Mouse (Mus musculus) brown adipose tissue, adult 24 weeks (tissue): ENCODE data around the gene Dpp4. TPM values are rescaled to one million over a fixed set of nuclear protein-coding genes. Genes with fewer than 3 reads are reported as not detected.

Experiments used
- H3K27ac ChIP-seq: fragments of 200-500 bp; replicated peaks from 2 replicates; pipeline ENCODE4 v1.5.1; 2012; ENCODE audit warnings: low read depth, mild to moderate bottlenecking, low read length
- H3K4me1 ChIP-seq: fragments of 200-500 bp; 2 replicates; pipeline ENCODE4 v1.6.1; 2012; ENCODE audit warnings: low read length, mixed read lengths; ENCODE audit not compliant: control insufficient read depth, insufficient read depth, insufficient read length
- H3K4me3 ChIP-seq: fragments of 200-500 bp; 2 replicates; pipeline ENCODE4 v1.5.1; 2012; ENCODE audit warnings: low read depth, mild to moderate bottlenecking, low read length, moderate library complexity; ENCODE audit not compliant: insufficient read depth
- polyA plus RNA-seq: library from polyadenylated mRNA; stranded (reverse); fragments of >200 nt; gene quantifications from 2 replicates; pipeline ENCODE4 v1.2.4, GENCODE M21; 2012; ENCODE audit not compliant: missing spikeins, insufficient read depth, insufficient read length

Dpp4 gene
- polyA plus RNA-seq, 1 experiment, result 4.7 TPM

DNA sequence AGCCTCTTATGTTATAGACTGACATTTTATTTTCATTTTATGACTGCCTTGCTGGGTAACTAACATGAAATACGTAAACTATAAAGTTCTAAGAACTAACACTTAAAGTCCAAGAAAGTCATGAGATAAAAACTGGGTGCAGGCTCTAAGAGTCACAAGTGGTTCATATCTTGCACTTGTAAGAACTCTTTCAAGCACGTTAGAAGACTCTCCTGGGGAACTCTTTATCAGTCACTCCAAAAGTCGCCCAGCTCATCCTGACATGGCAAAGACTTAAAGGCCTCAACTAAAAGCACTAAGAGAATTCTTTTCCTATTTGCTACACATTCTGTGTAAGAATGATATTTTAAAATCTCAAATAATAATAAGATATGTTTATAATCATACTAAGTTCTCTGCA is 92.5 kb downstream of the Dpp4 start:
- Histone ChIP-seq H3K4me3 (no peak overlapping the region), H3K4me1 (no peaks in the 10 kb centered on the region), H3K27ac (no peak overlapping the region)

- Histone ChIP-seq H3K27ac (no peak overlapping the region), H3K4me3 (no peak overlapping the region), H3K4me1 (no peaks in the 10 kb centered on the region)
These were observed 95.1 kb downstream of the Dpp4 start for GRCm38 (mm10) chr2:62316930-62317329.

DNA sequence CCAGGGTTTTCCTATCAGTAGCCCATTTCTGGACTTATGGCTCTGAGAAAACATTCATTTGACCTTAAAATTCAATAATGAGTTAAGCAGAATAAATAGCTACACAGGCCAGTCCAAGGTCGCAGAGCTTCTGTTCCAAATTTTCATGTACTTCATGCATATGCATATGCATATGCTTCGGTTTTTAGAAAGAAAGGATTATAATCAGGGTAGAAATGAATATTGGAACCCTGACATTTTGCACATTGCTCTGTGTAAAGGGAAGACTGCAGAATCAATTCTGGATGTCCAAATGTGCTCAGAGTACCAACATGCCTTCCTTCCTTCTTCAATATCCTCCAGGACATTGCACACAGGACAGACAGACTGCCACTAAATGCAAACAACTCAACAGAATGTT is 104.6 kb downstream of the Dpp4 start:
- Histone ChIP-seq H3K27ac (no peak overlapping the region), H3K4me1 (no peaks in the 10 kb centered on the region), H3K4me3 (no peak overlapping the region)

GRCm38 (mm10) chr2:62306978-62307377 is 105.1 kb downstream of the Dpp4 start:
- Histone ChIP-seq H3K27ac (no peak overlapping the region), H3K4me3 (no peak overlapping the region), H3K4me1 (no peaks in the 10 kb centered on the region)

- Histone ChIP-seq H3K27ac (no peak overlapping the region), H3K4me3 (no peak overlapping the region), H3K4me1 (no peaks in the 10 kb centered on the region)
These were observed 110.3 kb downstream of the Dpp4 start for GRCm38 (mm10) chr2:62301716-62302115.

DNA sequence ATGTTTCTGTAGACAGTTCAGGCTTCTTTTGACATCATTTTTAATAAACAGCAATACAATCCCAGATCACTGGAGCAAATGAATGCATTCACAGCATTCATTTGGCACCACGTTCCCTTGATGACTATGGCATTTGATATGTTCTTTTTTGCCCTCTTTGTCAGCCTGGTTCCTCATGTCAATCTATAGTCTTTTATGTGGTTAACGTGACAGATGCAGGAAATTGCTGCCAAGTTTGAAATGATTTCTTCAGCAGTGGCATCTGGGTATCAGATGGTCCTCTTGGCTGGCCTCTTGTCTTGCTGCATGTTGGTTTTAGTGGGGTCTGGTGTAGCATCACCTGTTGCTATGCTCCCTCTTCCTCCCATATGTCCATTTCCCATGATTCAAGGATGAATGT is 118.2 kb downstream of the Dpp4 start:
- no peak overlapping the region for H3K4me3 ChIP-seq
- no peaks in the 10 kb centered on the region for H3K4me1 ChIP-seq
- no peak overlapping the region for H3K27ac ChIP-seq

DNA sequence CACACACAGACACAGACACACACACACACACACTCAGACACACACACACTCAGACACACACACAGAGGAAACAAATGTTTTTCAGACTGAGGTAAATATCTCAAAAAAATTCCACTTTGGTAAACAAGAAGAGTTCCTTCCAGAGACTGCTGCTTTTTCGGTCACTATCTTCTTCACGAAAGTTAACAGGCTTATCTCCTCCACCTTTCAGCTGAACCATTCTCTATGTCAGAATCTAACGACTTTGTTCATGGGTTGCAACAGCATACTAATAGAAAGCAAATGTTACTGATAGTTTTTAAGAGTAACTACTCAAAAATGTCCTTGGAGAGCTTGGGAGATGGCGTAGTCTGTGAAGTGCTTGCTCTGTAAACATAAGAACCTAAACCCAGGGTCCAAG is 124.5 kb downstream of the Dpp4 start:
- H3K27ac ChIP-seq, result no peak overlapping the region
- no peak overlapping the region for H3K4me3 ChIP-seq
- H3K4me1 ChIP-seq, result no peaks in the 10 kb centered on the region

DNA sequence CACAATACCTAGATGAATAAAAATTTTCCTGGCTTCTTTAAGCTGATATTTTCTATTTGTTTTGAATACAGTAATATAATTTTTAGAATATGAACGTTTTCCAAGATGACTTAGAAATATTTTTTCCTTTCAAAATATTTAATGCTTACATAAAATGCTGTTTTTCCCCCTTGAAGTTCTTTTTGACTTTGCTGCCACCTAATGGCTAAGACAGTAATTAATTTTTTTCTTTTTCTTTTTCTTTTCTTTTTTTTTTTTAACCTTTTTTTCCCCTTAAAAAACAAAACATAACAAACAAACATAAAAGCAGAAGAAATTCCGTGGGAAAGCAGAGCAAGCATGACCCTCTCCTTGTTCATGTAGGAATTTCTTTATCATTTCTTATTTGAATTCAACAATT is 126.2 kb downstream of the Dpp4 start:
- Histone ChIP-seq H3K4me3 (no peak overlapping the region), H3K27ac (no peak overlapping the region), H3K4me1 (no peaks in the 10 kb centered on the region)

DNA sequence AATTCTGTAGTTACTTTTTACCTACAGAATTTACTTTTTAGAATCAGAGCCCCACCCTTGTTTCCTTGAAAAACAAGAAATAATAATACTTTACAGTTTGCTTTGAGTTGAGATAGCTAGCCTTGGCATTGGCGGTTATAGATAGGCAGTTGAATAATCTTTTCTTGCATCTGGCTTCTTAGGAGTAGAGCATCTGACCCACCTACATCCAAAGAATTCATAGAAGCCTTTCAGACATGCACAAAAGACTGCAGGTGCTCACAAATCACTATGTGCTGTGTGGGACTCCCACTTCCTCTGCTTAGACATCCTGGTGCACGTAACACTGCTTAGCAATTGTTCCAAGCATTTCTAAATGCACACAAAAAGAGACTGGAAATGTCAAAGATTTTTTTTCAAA is 127.0 kb downstream of the Dpp4 start:
- H3K27ac ChIP-seq, result no peak overlapping the region
- no peaks in the 10 kb centered on the region for H3K4me1 ChIP-seq
- no peak overlapping the region for H3K4me3 ChIP-seq

Other genes starting within 250 kb of the Dpp4 start
- gene Gcg, start 71.4 kb upstream of the Dpp4 start, polyA plus RNA-seq, result not detected in 2 replicates
- gene Fap, start 161.8 kb upstream of the Dpp4 start, polyA plus RNA-seq, result 5.6 and 7.5 TPM in 2 replicates
- gene Ifih1, start 234.0 kb upstream of the Dpp4 start, polyA plus RNA-seq, result 4.4 and 6.1 TPM in 2 replicates